Mouse (Mus musculus) intestine, postnatal 0 days (tissue): ENCODE measurements around the gene Jup. TPM values are rescaled to one million over a fixed set of nuclear protein-coding genes. Genes with fewer than 3 reads are reported as not detected.

Experiments used
- ATAC-seq: fragments of 200-750 bp; cut with Nextera tagmentation; 2 replicates; pipeline ENCODE4 v1.8.0; 2017; ENCODE audit warnings: mild to moderate bottlenecking, moderate TSS enrichment, moderate library complexity
- H3K27ac ChIP-seq: fragments of 300-500 bp; sonication (generic); 2 replicates; pipeline ENCODE4 v1.5.1; 2014; ENCODE audit warnings: mild to moderate bottlenecking, low read depth, low read length, moderate library complexity
- H3K27me3 ChIP-seq: fragments of 300-500 bp; sonication (generic); replicated peaks from 2 replicates; pipeline ENCODE4 v1.6.1; 2014; ENCODE audit warnings: low read length, mixed read lengths; ENCODE audit not compliant: control insufficient read depth, insufficient read depth
- H3K36me3 ChIP-seq: fragments of 300-500 bp; sonication (generic); 2 replicates; pipeline ENCODE4 v1.6.1; 2014; ENCODE audit warnings: mild to moderate bottlenecking, moderate library complexity; ENCODE audit not compliant: control insufficient read depth, insufficient read depth
- H3K4me1 ChIP-seq: fragments of 300-500 bp; sonication (generic); replicated peaks from 2 replicates; pipeline ENCODE4 v1.6.1; 2014; ENCODE audit warnings: antibody characterized with exemption, low read length, mixed read lengths; ENCODE audit not compliant: control insufficient read depth, insufficient read depth
- H3K4me2 ChIP-seq: fragments of 300-500 bp; sonication (generic); replicated peaks from 2 replicates; pipeline ENCODE4 v1.6.1; 2014; ENCODE audit warnings: low read depth, mild to moderate bottlenecking, moderate library complexity
- H3K4me3 ChIP-seq: fragments of 300-500 bp; sonication (generic); 2 replicates; pipeline ENCODE4 v1.5.1; 2014; ENCODE audit warnings: low read depth, low read length
- H3K9ac ChIP-seq: fragments of 300-500 bp; sonication (generic); 2 replicates; pipeline ENCODE4 v1.6.1; 2014; ENCODE audit warnings: mild to moderate bottlenecking, low read depth, low read length
- H3K9me3 ChIP-seq: fragments of 300-500 bp; sonication (generic); 2 replicates; pipeline ENCODE4 v1.6.1; 2016; ENCODE audit warnings: mixed run types; ENCODE audit not compliant: control insufficient read depth
- CTCF ChIP-seq: sonication (generic); IDR thresholded peaks from 2 replicates; pipeline ENCODE4 v1.5.1; 2016; ENCODE audit warnings: low read depth, mild to moderate bottlenecking, control low read depth, antibody characterized with exemption, moderate library complexity
- WGBS: fragments of 180-500 bp; shearing (Covaris S2); extraction: QIAGEN DNeasy Blood & Tissue Kit; methylation state at CpG from one replicate; pipeline ENCODE4 v1.1.7; 2014; 5-methylcytosine and 5-hydroxymethylcytosine counted together
- polyA plus RNA-seq: library from polyadenylated mRNA; unstranded; fragments of >200 nt; fragmentation: Nextera tagmentation; extraction: Ambion mirVana; gene quantifications from 2 replicates; pipeline ENCODE4 v1.2.1, GENCODE M21; 2015

Gene Jup
- polyA plus RNA-seq, 1 experiment from 2014 or later = 103 TPM

GRCm38 (mm10) chr11:100399320-100399719 is 1.8 kb upstream of the Jup start:
- no peaks in the 10 kb centered on the region for H3K36me3 ChIP-seq
- H3K9ac ChIP-seq = no peak overlapping the region
- no peak overlapping the region for H3K27ac ChIP-seq
- WGBS = 72% methylated on average over 9 of the region's 9 CpGs
- no peak for ATAC-seq
- no peaks in the 10 kb centered on the region for H3K9me3 ChIP-seq
- peaks cover 28% of the 10 kb centered on the region for H3K4me1 ChIP-seq
- TF ChIP-seq CTCF = no peak
- H3K4me2 ChIP-seq = no peak overlapping the region
- H3K4me3 ChIP-seq = no peak overlapping the region
- no peaks in the 10 kb centered on the region for H3K27me3 ChIP-seq

DNA sequence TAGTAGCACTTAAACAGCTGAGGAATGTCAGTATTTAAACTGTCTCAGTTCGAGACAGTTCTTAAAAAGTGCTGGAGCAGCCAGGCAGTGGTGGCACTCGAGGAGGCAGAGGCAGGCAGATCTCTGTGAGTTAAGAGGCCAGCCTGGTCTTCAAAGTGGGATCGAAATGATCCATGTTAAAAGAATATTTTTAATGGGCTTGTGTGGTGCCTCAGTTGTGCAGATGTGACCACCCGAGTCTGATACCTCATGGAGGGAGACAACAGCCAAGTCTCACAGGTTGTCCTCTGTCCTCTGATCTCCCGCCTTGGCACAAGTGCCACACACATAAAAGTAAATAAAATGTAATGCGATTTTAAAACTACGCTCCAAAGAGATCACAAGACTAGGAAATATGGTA is 954 bp upstream of the Jup start:
- H3K4me3 ChIP-seq = no peak overlapping the region

GRCm38 (mm10) chr11:100396886-100397599 is 520 bp downstream of the Jup start:
- Histone ChIP-seq H3K4me1 (peaks cover 28% of the 10 kb centered on the region), H3K4me2 (peak overlapping the region; percentile 84), H3K4me3 (peak overlapping the region; percentile 83), H3K9me3 (no peaks in the 10 kb centered on the region), H3K36me3 (no peaks in the 10 kb centered on the region), H3K9ac (peak overlapping the region; percentile 90), H3K27ac (peak overlapping the region; percentile 99), H3K27me3 (no peaks in the 10 kb centered on the region)
- peak; percentile 76 for ATAC-seq
- WGBS = under 1% methylated on average over 42 of the region's 42 CpGs
- TF ChIP-seq CTCF = peak; percentile 70

More for the DNA sequence above, 954 bp upstream of the Jup start:
- no peak for ATAC-seq
- H3K36me3 ChIP-seq = no peaks in the 10 kb centered on the region
- peaks cover 31% of the 10 kb centered on the region for H3K4me1 ChIP-seq
- no peaks in the 10 kb centered on the region for H3K27me3 ChIP-seq
- peak overlapping the region; percentile 58; the same call in 1 of the 2 replicates for H3K27ac ChIP-seq
- no peak overlapping the region for H3K9ac ChIP-seq
- H3K9me3 ChIP-seq = no peaks in the 10 kb centered on the region
- no peak for TF ChIP-seq CTCF
- 87% methylated on average over 7 of the region's 7 CpGs for WGBS
- peak overlapping the region; percentile 84 for H3K4me2 ChIP-seq

DNA sequence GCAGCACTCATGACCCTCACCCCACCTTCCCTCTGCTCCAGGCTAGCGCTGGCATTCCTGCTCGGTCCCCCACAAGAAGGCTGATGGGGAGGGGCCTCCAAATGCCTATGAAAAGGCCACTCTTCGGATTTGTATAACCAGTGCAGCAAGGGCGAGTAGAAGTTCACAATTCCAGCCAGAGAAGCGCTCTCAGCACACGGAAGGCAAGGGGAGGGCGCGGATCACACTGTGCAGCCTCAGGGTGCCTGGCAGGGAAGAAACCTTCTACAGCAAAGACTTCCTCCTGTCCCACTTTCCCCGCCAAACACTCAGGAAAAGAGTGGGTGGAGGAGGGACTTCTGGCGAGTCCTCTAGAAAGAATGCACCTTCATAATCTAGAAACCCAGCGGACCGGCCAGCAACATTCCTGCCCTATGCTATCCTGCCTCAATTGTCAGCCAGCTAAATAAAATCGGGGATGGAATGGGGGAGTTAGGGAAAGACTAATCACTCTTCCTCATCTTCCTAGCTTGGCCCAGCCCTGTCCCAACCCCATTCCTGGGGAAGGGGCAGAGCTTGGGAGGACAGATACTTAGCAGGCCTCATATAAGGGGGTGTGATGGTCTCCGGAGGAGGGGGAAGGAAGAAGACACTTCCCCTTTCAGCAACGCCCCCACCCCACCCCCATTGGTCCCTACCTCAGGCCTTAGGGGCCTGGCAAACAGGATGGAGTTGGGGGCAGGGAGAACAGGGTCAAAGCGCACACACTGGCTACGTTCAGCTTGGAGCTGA is 1.5 kb downstream of the Jup start:
- Histone ChIP-seq H3K4me1 (peaks cover 22% of the 10 kb centered on the region), H3K9me3 (no peaks in the 10 kb centered on the region), H3K9ac (peak overlapping the region; percentile 90), H3K27me3 (no peaks in the 10 kb centered on the region), H3K4me3 (peak overlapping the region; percentile 83), H3K27ac (peak overlapping the region; percentile 99), H3K4me2 (peak overlapping the region; percentile 84), H3K36me3 (no peaks in the 10 kb centered on the region)
- 12% methylated on average over 17 of the region's 17 CpGs for WGBS
- TF ChIP-seq CTCF = peak; percentile 32; the same call in 1 of the 2 replicates
- ATAC-seq = no peak

GRCm38 (mm10) chr11:100395200-100395599 is 2.4 kb downstream of the Jup start:
- no peaks in the 10 kb centered on the region; the same call in 1 of the 2 replicates for H3K36me3 ChIP-seq
- no peaks in the 10 kb centered on the region for H3K27me3 ChIP-seq
- peak; percentile 22 for ATAC-seq
- H3K9me3 ChIP-seq = no peaks in the 10 kb centered on the region
- H3K9ac ChIP-seq = no peak overlapping the region
- 20% methylated on average over 11 of the region's 11 CpGs for WGBS
- H3K4me2 ChIP-seq = peak overlapping the region; percentile 84
- peak overlapping the region; percentile 83 for H3K4me3 ChIP-seq
- no peak for TF ChIP-seq CTCF
- H3K27ac ChIP-seq = peak overlapping the region; percentile 99
- peaks cover 22% of the 10 kb centered on the region for H3K4me1 ChIP-seq

- Histone ChIP-seq H3K27ac (peak overlapping the region; percentile 62; the same call in 1 of the 2 replicates), H3K36me3 (no peaks in the 10 kb centered on the region; the same call in 1 of the 2 replicates), H3K27me3 (no peaks in the 10 kb centered on the region), H3K4me2 (peak overlapping the region; percentile 84), H3K9ac (no peak overlapping the region), H3K4me1 (peaks cover 18% of the 10 kb centered on the region), H3K9me3 (no peaks in the 10 kb centered on the region), H3K4me3 (0 out of 2 replicates have a peak overlapping the region, but pooled peaks have one; percentile 83)
- WGBS = 37% methylated on average over 5 of the region's 5 CpGs
- no peak for ATAC-seq
- TF ChIP-seq CTCF = no peak
These were observed 3.0 kb downstream of the Jup start for GRCm38 (mm10) chr11:100394353-100395074.
